Mouse (Mus musculus): ENCODE results near the gene Fam83d. TPM values are rescaled to one million over a fixed set of nuclear protein-coding genes. Genes with fewer than 3 reads are reported as not detected.

Fam83d gene
- polyA plus RNA-seq, 1 experiment from 2014 or later, result 54.0 TPM

Small RNAs within 50 kb of the gene (microRNA-seq; reads per million reads assigned to microRNA genes)
- gene Gm26141 (ENCODE audit: insufficient number of aligned reads), result not detected

Other genes with a start within 250 kb of the Fam83d start
- 1.9 and 2.5 TPM in 2 replicates for gene Slc32a1, start 157.3 kb upstream of the Fam83d start, polyA plus RNA-seq (2014; fragmentation: Nextera tagmentation; extraction: Ambion mirVana)
- gene Actr5, start 143.2 kb upstream of the Fam83d start, polyA plus RNA-seq (2014; fragmentation: Nextera tagmentation; extraction: Ambion mirVana), result 20.6 and 20.7 TPM in 2 replicates
- 2.8 TPM in 2 replicates for gene Ppp1r16b, start 102.7 kb upstream of the Fam83d start, polyA plus RNA-seq (2014; fragmentation: Nextera tagmentation; extraction: Ambion mirVana)
- 20.4 and 26.1 TPM in 2 replicates for gene Dhx35, start 26.7 kb downstream of the Fam83d start, polyA plus RNA-seq (2014; fragmentation: Nextera tagmentation; extraction: Ambion mirVana)